ENCODE assay signal across 15 mouse cellular contexts in the genomic region with DNA sequence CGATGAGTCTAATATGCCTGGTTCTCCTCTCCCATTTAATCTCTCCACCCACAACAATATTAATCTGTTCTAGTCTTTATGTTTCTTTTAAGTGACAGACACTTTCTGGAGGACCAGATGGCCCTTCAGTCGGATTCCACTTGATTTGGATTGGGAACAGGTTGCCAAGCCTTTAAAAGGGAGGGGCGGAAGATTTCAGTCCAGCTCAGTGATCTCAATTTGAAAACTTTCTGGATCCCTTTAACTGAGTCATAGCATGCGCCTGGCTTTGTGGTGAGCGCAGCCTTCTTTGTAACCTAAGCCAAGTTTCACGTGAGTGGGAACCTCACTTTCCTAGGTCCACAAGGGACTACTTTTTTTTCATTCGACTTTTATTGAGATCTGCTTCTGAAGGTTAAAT. TPM values are rescaled to one million over a fixed set of nuclear protein-coding genes. Genes with fewer than 3 reads are reported as not detected.
DNase-seq lines count a peak whose midpoint lies in the region; ATAC-seq and TF ChIP-seq lines count a peak whose summit lies in the region.
"Had no signal": no experiment of that assay in that cellular context is flagged by ENCODE, and none has a peak within 500 bp of the region (broad histone marks: within the 10 kb centered on the region; RNA-seq: fewer than 3 reads in every experiment).

No protein-coding gene starts in this region.

- H3K9ac ChIP-seq in midbrain, embryonic 11.5 days (ENCODE audit: low read length), result no peak overlapping the region
- H3K9ac ChIP-seq: heart, embryonic 13.5 days; intestine, embryonic 15.5 days; midbrain, embryonic 15.5 days had no signal

- peaks cover 8% of the 10 kb centered on the region for H3K27me3 ChIP-seq in midbrain, embryonic 11.5 days (ENCODE audit: control insufficient read depth, insufficient read depth, low read length)
- H3K27me3 ChIP-seq: midbrain, embryonic 15.5 days had no signal

- no peaks in the 10 kb centered on the region for H3K9me3 ChIP-seq in midbrain, embryonic 11.5 days (ENCODE audit: control insufficient read depth, low read length)
- H3K9me3 ChIP-seq: embryonic facial prominence, embryonic 10.5 days; heart, embryonic 13.5 days; intestine, embryonic 15.5 days; midbrain, embryonic 15.5 days had no signal

- TF ChIP-seq POLR2A in cortical plate, adult 2 months (IDR thresholded peaks at IDR 0.05; ENCODE audit: extremely low read depth, insufficient read depth, low read length), result no peak

- no peak for TF ChIP-seq CTCF in cortical plate, adult 2 months (IDR thresholded peaks at IDR 0.05; ENCODE audit: extremely low read depth, insufficient read depth, low read length)

- WGBS in midbrain, embryonic 11.5 days, result 79% methylated on average over 7 of the region's 7 CpGs

- H3K4me3 ChIP-seq in cortical plate, adult 2 months (ENCODE audit: insufficient read depth, low read length), result no peak overlapping the region
- H3K4me3 ChIP-seq in midbrain, embryonic 11.5 days (ENCODE audit: low read depth, low read length), result no peak overlapping the region
- H3K4me3 ChIP-seq: embryonic facial prominence, embryonic 10.5 days; heart, embryonic 13.5 days; intestine, embryonic 15.5 days; midbrain, embryonic 15.5 days had no signal

- peak overlapping the region; percentile 59; the same call in 1 of the 2 replicates for H3K27ac ChIP-seq in cortical plate, adult 2 months (ENCODE audit: insufficient read depth, low read length)
- no peak overlapping the region for H3K27ac ChIP-seq in midbrain, embryonic 11.5 days (ENCODE audit: low read depth, low read length)
- H3K27ac ChIP-seq: embryonic facial prominence, embryonic 10.5 days; heart, embryonic 13.5 days; intestine, embryonic 15.5 days; midbrain, embryonic 15.5 days had no signal

- no peak for ATAC-seq in CD4-positive, CD25-positive, alpha-beta regulatory T cell, adult 4 months
- no peak for ATAC-seq in midbrain, embryonic 11.5 days (ENCODE audit: low FRiP score)
- ATAC-seq: intestine, embryonic 15.5 days; midbrain, embryonic 15.5 days had no signal

- no peaks in the 10 kb centered on the region for H3K36me3 ChIP-seq in midbrain, embryonic 11.5 days (ENCODE audit: control insufficient read depth, insufficient read depth, low read length)
- H3K36me3 ChIP-seq: embryonic facial prominence, embryonic 10.5 days; heart, embryonic 13.5 days; intestine, embryonic 15.5 days; midbrain, embryonic 15.5 days had no signal

- peak; percentile 42 for DNase-seq in adrenal gland, postnatal 14 days
- no peak for DNase-seq in adrenal gland, adult 8-10 months
- DNase-seq in heart, adult 8-10 months (ENCODE audit: low spot score), result peak; percentile 34
- DNase-seq in heart, postnatal 25 days (ENCODE audit: low spot score), result no peak
- peak; percentile 49 for DNase-seq in 3T3-L1 (ENCODE audit: low read depth, low spot score)
- DNase-seq in midbrain, embryonic 11.5 days (ENCODE audit: low spot score, missing footprints), result no peak
- DNase-seq: liver; right cerebral cortex, postnatal 4 days had no signal

- intact Hi-C loops in heart, postnatal 25 days (cut with DNase I), result loop anchor here (5.0 kb wide), 1 partner anchor 47 kb away; no protein-coding TSS in a partner anchor

- no peak overlapping the region for H3K4me2 ChIP-seq in midbrain, embryonic 11.5 days
- H3K4me2 ChIP-seq: heart, embryonic 13.5 days; intestine, embryonic 15.5 days; midbrain, embryonic 15.5 days had no signal

- H3K4me1 ChIP-seq in cortical plate, adult 2 months (ENCODE audit: control insufficient read depth, insufficient read depth, low read length), result peaks cover 6% of the 10 kb centered on the region
- peaks cover 25% of the 10 kb centered on the region for H3K4me1 ChIP-seq in midbrain, embryonic 11.5 days (ENCODE audit: control insufficient read depth, insufficient read depth, low read length)

RNA-seq across cellular contexts. Expression of gene Limch1, which starts 5.0 kb away (rescaled TPM):
- total RNA-seq in adrenal gland, postnatal 14 days (2021), result 90.6 and 96.8 TPM in 2 replicates
- 100 to 1,000 TPM in 1 of 4 experiments, 10 to 100 TPM in 3; 68.6 to 110 (median 87.5) TPM for total RNA-seq in adrenal gland, adult 8-10 months (2022)
- total RNA-seq in heart, adult 8-10 months (2022), result 100 to 1,000 TPM; 278 to 326 (median 303) TPM
- 100 to 1,000 TPM; 210 to 274 TPM for total RNA-seq in heart, postnatal 25 days (2021)
- 51.1 and 56.3 TPM in 2 replicates for polyA plus RNA-seq in cortical plate, adult 2 months (2012; rRNA removed)
- polyA plus RNA-seq in CD4-positive, CD25-positive, alpha-beta regulatory T cell, adult 4 months (2017; shearing (Covaris generic)), result not detected
- 50.0 and 50.5 TPM in 2 replicates for polyA plus RNA-seq in midbrain, embryonic 11.5 days (2014; fragmentation: Nextera tagmentation; extraction: Ambion mirVana)
- total RNA-seq: MEL had no signal

Comparison
In these comparisons a context has a peak if more than half of its experiments do, and no peak if none do; other contexts are left out.
1. DNase-seq: peak in adrenal gland, postnatal 14 days (single experiment), heart, adult 8-10 months (single experiment) and 3T3-L1 (single experiment); none in adrenal gland, adult 8-10 months (single experiment), heart, postnatal 25 days (single experiment) and midbrain, embryonic 11.5 days (single experiment).